Mouse (Mus musculus) layer of hippocampus, adult 9-10 months (tissue): ENCODE data around the gene Prkd2.

Experiments
- DNase-seq: peaks from one replicate; pipeline ENCODE4 v3.0.0; 2022; ENCODE audit warnings: low spot score

Prkd2 gene

DNA sequence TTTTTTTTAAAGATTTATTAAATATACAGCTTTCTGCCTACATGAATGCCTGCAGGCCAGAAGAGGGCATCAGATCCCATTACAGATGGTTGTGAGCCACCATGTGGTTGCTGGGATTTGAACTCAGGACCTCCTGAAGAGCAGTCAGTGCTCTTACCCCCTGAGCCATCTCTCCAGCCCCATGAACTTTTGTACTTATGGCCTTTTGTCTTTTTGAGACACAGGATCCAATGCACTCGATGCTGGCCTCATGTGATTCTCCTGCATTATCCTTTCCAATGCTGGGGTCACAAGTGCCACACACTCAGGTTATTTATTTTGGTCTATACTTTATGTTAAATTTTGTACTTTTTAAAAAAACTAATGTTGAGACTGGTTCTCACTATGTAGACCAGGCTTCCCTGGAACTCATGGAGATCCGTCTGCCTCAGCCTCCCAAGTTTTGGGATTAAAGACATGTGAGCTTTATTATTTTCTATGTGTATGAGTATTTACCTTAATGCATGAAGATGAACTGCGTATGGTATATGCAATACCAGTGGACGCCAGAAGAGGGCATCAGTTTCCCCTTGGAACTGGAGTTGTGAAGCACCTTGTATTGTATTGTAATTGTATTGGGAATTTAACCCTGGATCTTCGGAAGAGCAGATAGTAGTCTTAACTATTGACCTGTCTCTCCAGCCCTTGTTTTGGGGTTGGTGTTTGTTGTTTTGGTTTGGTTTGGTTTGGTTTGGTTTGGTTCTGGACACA lies 17.4 kb downstream of the Prkd2 start:
- no peak for DNase-seq

DNA sequence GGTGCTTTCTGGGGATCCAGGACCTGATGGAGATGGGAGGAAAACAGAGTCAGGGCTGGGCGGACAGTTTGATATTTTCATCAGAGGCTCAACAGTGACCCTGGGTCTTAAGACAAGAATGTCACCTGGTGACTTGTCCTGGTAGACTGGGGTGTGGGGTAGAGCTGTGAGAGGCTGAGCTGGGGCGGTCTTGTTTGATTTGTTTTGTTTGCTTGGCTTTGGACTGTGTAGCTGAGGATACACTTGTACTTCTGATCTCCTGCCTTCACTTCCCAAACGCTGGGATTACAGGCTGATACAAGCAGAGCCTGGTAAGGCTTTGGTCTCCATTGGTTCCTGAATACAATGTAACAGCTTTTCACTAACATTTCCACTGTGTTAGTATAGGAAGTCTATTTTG lies 24.8 kb downstream of the Prkd2 start:
- DNase-seq = no peak

DNA sequence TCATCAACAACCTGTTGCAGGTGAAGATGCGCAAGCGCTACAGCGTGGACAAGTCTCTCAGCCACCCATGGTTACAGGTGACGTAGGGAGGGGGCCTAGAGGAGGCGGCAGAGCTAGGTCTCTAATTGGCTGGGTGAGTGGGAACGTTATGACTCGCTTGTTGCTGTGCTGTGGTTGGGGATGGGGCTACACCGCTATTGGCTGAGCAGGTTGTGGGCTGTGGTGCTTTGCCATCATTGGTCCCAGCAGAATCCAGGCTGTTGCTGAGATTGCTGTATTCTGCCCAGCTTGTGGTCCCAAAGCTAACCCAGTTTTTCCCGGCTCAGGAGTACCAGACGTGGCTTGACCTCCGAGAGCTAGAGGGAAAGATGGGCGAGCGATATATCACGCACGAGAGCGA lies 26.8 kb downstream of the Prkd2 start:
- DNase-seq = peak; percentile 90

GRCm38 (mm10) chr7:16871600-16871999 lies 28.9 kb downstream of the Prkd2 start:
- no peak for DNase-seq

DNA sequence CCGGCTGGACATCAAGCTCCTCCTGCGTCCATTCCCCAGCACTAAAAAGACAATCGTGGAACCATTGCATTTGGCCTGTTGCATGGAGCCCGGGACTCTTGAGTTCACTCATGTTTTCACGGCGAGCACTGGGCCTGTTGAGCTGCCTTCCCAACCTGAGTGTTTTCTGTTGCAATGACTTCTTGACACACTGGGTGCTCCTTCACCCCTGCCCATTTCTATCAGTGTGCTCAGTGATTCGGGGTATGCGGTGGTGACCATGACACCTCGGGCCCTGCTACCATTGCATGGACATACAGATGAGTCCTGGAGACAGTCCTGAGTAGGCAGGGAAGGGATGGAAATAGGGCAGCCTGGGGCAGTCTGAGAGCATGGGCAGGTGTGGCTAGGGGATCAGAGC lies 29.8 kb downstream of the Prkd2 start:
- DNase-seq = no peak

DNA sequence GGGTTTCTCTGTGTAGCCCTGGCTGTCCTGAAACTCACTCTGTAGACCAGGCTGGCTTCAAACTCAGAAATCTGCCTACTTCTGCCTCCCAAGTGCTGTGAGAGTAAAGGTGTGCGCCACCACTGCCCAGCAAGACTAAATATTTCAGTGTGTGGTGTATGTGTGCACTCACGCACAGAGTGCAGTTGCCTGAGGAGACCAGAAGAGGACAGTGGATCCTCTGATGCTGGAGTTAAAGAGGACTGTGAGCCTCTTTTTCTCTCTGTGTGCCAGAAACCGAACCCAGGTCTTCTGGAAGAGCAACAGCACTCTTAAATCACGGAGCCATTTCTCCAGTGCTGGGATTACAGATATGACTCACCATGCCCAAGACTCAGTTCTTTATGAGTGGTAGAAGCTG lies 30.7 kb downstream of the Prkd2 start:
- no peak for DNase-seq

GRCm38 (mm10) chr7:16874190-16874589 lies 31.5 kb downstream of the Prkd2 start:
- DNase-seq = peak; percentile 68

- DNase-seq = peak; percentile 100
Measured at GRCm38 (mm10) chr7:16874756-16875309, 32.1 kb downstream of the Prkd2 start.

DNA sequence AGATGAGACGGTGACA lies 32.4 kb downstream of the Prkd2 start, which contains the start of gene Dact3:
Gene Dact3, plus strand, starts transcription at position 8 of the 16 bp plus-strand sequence.
- no peak for DNase-seq

- no peak for DNase-seq
Measured at GRCm38 (mm10) chr7:16875326-16875725, 32.6 kb downstream of the Prkd2 start.

DNA sequence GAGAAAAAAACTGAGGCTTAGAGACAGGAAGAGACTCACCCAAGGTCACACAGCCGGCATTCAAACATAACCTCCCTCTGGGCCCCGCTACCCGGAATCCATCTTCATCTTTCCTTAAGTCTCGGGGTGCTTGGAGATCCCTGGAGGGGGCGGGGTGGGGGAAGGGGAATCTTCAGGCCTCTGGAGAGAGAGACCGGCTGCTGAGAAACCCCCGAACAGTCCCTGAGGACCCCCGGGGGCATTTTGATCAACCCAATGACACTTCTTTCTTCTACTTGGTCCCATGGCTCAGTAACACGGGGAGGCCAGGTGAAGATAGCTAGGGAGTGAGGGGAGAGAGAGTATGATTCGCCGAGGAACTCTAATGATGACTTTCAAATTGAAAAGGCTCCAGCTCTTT lies 33.3 kb downstream of the Prkd2 start:
- DNase-seq = no peak

- DNase-seq = no peak
Measured at GRCm38 (mm10) chr7:16876608-16877007, 33.9 kb downstream of the Prkd2 start.

GRCm38 (mm10) chr7:16877717-16878116 lies 35.0 kb downstream of the Prkd2 start:
- DNase-seq = no peak

DNA sequence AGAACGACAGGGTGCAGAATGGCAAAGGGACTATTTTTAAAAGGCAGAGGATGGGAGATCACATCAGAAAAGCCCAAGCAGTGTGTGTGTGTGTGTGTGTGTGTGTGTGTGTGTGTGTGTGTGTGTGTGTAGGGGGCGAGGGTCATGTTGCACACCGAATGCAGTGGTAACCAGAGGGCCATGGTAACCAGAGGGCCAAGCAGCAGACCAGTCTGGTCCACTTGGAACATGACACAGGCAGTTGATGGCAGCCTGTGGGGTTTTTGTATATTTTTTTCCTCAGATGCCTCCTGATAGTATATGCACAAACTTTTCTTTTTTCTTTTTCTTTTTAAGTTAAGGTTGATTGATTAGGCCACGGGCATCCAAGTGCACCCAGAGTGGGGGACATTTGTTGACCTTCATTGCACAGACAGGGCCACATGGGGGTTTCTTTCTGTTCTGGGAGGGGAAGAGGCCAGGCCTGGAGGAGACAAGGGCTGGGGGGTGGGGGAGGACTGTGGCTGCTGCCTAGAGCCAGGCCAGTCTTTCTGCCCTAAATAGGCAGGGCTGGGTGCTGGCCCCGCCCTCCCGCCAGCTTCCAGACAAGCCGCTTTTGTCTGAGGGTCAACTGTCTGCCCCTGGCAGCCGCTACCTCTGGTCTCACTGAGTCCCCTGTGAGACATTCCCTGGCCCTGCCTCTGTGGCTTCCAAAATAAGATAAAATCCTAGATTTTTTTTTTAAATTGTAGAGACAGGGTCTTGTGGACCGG lies 37.3 kb downstream of the Prkd2 start:
- no peak for DNase-seq

DNA sequence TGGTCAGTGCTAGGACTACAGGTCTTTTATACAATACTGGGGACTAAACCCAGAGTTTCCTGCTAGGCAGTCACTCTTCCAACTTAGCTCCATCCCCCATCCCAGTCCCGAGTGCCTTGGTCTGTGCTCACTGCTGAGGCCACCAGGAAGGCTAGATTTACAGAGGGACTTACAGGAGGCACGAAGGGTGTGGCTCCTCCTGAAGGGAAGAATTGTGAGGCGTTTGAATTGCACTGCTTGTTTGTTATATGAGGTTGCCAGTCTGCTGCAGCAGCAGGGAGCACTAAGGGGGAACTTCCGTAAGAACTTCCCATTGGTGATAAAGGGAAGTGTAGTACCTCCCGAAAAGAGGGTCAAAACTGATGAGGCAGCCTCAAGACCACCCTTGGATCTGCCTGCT lies 37.9 kb downstream of the Prkd2 start:
- no peak for DNase-seq

GRCm38 (mm10) chr7:16883162-16883561 lies 40.5 kb downstream of the Prkd2 start:
- no peak for DNase-seq

GRCm38 (mm10) chr7:16884334-16884733 lies 41.6 kb downstream of the Prkd2 start:
- DNase-seq = no peak

- no peak for DNase-seq
Measured at GRCm38 (mm10) chr7:16885271-16885776, 42.6 kb downstream of the Prkd2 start.

DNA sequence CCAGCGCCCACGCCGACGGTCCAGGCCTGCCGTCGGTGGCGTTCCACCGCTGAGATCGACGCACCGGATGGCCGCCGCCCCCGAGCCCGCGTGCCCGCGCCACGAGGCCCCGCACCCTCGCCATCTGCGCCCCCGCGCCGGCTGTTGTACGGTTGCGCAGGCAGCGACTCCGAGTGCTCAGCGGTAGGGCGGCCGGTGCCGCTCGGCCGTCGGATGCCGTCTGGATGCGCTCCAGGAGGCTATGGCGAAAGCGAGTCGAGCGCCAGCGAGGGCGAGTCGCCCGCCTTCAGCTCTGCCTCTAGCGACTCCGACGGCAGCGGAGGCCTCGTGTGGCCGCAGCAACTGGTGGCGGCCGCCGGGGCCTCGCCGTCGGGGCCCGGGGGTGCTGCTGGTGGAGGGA lies 43.2 kb downstream of the Prkd2 start:
- no peak for DNase-seq

DNA sequence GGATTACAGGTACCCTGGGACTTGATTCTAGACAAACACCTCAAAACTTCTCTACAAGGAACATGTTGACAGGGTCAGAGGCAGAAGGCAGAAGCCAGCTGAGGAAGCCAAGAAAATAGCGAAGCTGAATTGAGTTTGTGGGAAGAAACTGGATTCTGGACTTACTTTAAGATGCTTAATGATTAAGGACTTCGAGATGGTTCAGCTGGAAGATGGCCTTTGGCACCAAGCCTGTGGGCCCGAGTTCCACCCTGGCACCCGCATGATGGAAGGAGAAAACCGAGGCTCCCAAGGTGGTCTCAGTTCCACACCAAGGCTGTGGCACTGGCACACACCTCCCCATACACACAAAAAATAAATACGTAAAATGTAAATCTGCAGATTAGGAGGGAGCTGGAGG lies 47.8 kb downstream of the Prkd2 start:
- DNase-seq = no peak

- no peak for DNase-seq
Measured at GRCm38 (mm10) chr7:16890944-16891343, 48.2 kb downstream of the Prkd2 start.

GRCm38 (mm10) chr7:16891641-16892351 lies 49.1 kb downstream of the Prkd2 start, which contains the start of gene Gng8:
Gene Gng8, plus strand, starts transcription at chr7:16891786.
- DNase-seq = peak; percentile 66

DNA sequence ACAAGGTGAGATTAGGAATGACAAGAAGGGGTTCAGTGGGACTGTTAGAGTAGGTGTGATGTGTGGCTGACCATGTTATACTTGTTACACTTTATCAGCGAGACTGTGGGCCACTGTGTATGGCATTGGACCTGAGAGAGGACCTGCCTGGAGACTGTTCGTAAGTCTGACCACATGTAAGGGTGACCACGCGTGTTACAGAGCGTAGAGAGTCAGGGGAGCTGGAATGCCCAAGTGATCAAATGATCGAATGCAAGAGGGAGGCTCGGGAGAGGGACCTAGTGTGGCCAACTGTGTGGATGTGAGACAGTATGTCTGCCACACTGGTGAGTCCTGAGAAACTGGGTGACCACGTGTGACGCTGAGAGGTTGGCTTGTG lies 49.6 kb downstream of the Prkd2 start:
- no peak for DNase-seq
